Mouse (Mus musculus) mouse embryonic stem cell (cell line): ENCODE measurements around the gene Ghrh.

Experiments
- in situ Hi-C, 2 experiments: fragments of 300-500 bp; cut with MboI; formaldehyde crosslinking; loops; 1 replicate in 1 of 2; 3 replicates in 1 of 2; pipeline ENCODE4 v1.14.3; 2019 to 2020; ENCODE audit warnings: low sequenced_read_pairs in 2 of 2, low pct_unique_long_range_greater_than_20kb in 1 of 2, mixed read lengths in 1 of 2; ENCODE audit not compliant: unreplicated experiment in 1 of 2

Gene Ghrh

GRCm38 (mm10) chr2:157360028-157360427 lies 12.7 kb upstream of the Ghrh start:
- in situ Hi-C loops = no loop called here

GRCm38 (mm10) chr2:157354106-157354505 lies 6.8 kb upstream of the Ghrh start:
- in situ Hi-C loops = no loop called here

GRCm38 (mm10) chr2:157353183-157353582 lies 5.9 kb upstream of the Ghrh start:
- in situ Hi-C loops = no loop called here

- in situ Hi-C loops = loop anchor here in 1 of 2 experiments (10.0 kb wide), 1 partner anchor 226 kb away; the partner anchor contains the start of gene Blcap
These were observed 1.9 kb upstream of the Ghrh start for GRCm38 (mm10) chr2:157349121-157349778.

GRCm38 (mm10) chr2:157343337-157343736 lies 4.0 kb downstream of the Ghrh start:
- in situ Hi-C loops = loop anchor here (5.0 to 10.0 kb wide), 5 partner anchors 74 to 231 kb away; partner anchors contain the start of genes Blcap (in 2 of the 2) and Src (in 1 of the 2)

- in situ Hi-C loops = loop anchor here (5.0 to 10.0 kb wide), 5 partner anchors 75 to 232 kb away; partner anchors contain the start of genes Blcap (in 2 of the 2) and Src (in 1 of the 2)
These were observed 4.9 kb downstream of the Ghrh start for GRCm38 (mm10) chr2:157342328-157342926.

- in situ Hi-C loops = loop anchor here (5.0 to 10.0 kb wide), 5 partner anchors 76 to 233 kb away; partner anchors contain the start of genes Blcap (in 2 of the 2) and Src (in 1 of the 2)
These were observed 5.6 kb downstream of the Ghrh start for GRCm38 (mm10) chr2:157341554-157342270.

- in situ Hi-C loops = loop anchor here (5.0 to 10.0 kb wide), 5 partner anchors 77 to 235 kb away; partner anchors contain the start of genes Blcap (in 2 of the 2) and Src (in 1 of the 2)
These were observed 7.0 kb downstream of the Ghrh start for GRCm38 (mm10) chr2:157340221-157340741.

- in situ Hi-C loops = no loop called here
These were observed 7.8 kb downstream of the Ghrh start for GRCm38 (mm10) chr2:157339532-157339931.

- in situ Hi-C loops = no loop called here
These were observed 8.6 kb downstream of the Ghrh start for GRCm38 (mm10) chr2:157338663-157339062.

- in situ Hi-C loops = no loop called here
These were observed 15.2 kb downstream of the Ghrh start for GRCm38 (mm10) chr2:157332059-157332458.

GRCm38 (mm10) chr2:157328570-157328969 lies 18.7 kb downstream of the Ghrh start:
- in situ Hi-C loops = no loop called here

- in situ Hi-C loops = no loop called here
These were observed 19.2 kb downstream of the Ghrh start for GRCm38 (mm10) chr2:157328106-157328505.

- in situ Hi-C loops = no loop called here
These were observed 22.1 kb downstream of the Ghrh start for GRCm38 (mm10) chr2:157325238-157325637.

GRCm38 (mm10) chr2:157322029-157322766 lies 25.1 kb downstream of the Ghrh start:
- in situ Hi-C loops = loop anchor here in 1 of 2 experiments (5.0 kb wide), 1 partner anchor 35 kb away; no protein-coding TSS in a partner anchor

- in situ Hi-C loops = loop anchor here in 1 of 2 experiments (5.0 kb wide), 1 partner anchor 34 kb away; no protein-coding TSS in a partner anchor
These were observed 26.4 kb downstream of the Ghrh start for GRCm38 (mm10) chr2:157320886-157321285.

GRCm38 (mm10) chr2:157320135-157320534 lies 27.2 kb downstream of the Ghrh start:
- in situ Hi-C loops = loop anchor here in 1 of 2 experiments (5.0 kb wide), 1 partner anchor 33 kb away; no protein-coding TSS in a partner anchor

GRCm38 (mm10) chr2:157317220-157317619 lies 30.1 kb downstream of the Ghrh start:
- in situ Hi-C loops = no loop called here
